Mouse (Mus musculus) hindbrain, embryonic 10.5 days (tissue): ENCODE results near the gene Scyl2. TPM values are rescaled to one million over a fixed set of nuclear protein-coding genes. Genes with fewer than 3 reads are reported as not detected.

ENCODE experiments used
- DNase-seq: peaks from one replicate; pipeline ENCODE4 v3.0.0-alpha.2; 2017; ENCODE audit warnings: low spot score
- H3K27ac ChIP-seq: fragments of 300-500 bp; sonication (generic); 2 replicates; pipeline ENCODE4 v1.5.1; 2016; ENCODE audit warnings: mild to moderate bottlenecking, moderate library complexity
- H3K27me3 ChIP-seq: fragments of 300-500 bp; sonication (generic); 2 replicates; pipeline ENCODE4 v1.6.1; 2016; ENCODE audit warnings: mild to moderate bottlenecking; ENCODE audit not compliant: poor library complexity, insufficient read depth, severe bottlenecking
- H3K36me3 ChIP-seq: fragments of 300-500 bp; sonication (generic); 2 replicates; pipeline ENCODE4 v1.6.1; 2016; ENCODE audit warnings: mild to moderate bottlenecking, moderate library complexity
- H3K4me1 ChIP-seq: fragments of 300-500 bp; sonication (generic); replicated peaks from 2 replicates; pipeline ENCODE4 v1.6.1; 2016; ENCODE audit warnings: mild to moderate bottlenecking
- H3K4me3 ChIP-seq: fragments of 300-500 bp; sonication (generic); 2 replicates; pipeline ENCODE4 v1.5.1; 2016; ENCODE audit warnings: mild to moderate bottlenecking, moderate library complexity
- H3K9me3 ChIP-seq: fragments of 300-500 bp; sonication (generic); 2 replicates; pipeline ENCODE4 v1.6.1; 2016; ENCODE audit warnings: mild to moderate bottlenecking, moderate library complexity
- WGBS: fragments of 180-500 bp; shearing (Covaris S2); methylation state at CpG from one replicate; pipeline ENCODE4 v1.1.7; 2016; 5-methylcytosine and 5-hydroxymethylcytosine counted together
- polyA plus RNA-seq: library from polyadenylated mRNA; unstranded; fragments of >200 nt; fragmentation: Nextera tagmentation; extraction: Ambion mirVana; gene quantifications from 2 replicates; pipeline ENCODE4 v1.2.1, GENCODE M21; 2016

Scyl2 gene
- polyA plus RNA-seq, 1 experiment from 2014 or later, result 8.3 TPM

DNA sequence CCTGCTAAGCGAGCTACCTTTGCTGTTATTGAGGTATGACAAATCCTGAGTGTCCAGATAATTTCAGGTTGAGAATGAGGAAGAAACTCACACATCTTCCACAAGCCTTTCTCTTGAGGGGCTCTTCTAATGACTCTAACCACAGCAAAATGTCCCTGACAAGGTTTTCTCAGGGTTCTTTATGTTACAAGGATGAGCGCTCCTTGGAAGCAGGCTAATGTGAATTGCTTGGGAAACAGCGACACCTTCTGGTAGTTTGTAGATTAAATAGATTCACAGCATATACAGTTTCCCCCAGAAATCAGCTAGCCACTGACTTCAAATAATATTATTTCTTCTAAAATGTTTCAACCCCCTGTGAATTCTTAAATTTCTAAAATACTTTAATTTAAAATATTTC lies 56.0 kb downstream of the Scyl2 start:
- no peaks in the 10 kb centered on the region for H3K36me3 ChIP-seq
- no peaks in the 10 kb centered on the region for H3K27me3 ChIP-seq
- no peak overlapping the region for H3K27ac ChIP-seq
- no peaks in the 10 kb centered on the region for H3K9me3 ChIP-seq
- no peak overlapping the region for H3K4me3 ChIP-seq
- no peaks in the 10 kb centered on the region for H3K4me1 ChIP-seq
- WGBS, result 32% methylated on average over 3 of the region's 3 CpGs
- DNase-seq, result peak; percentile 26

DNA sequence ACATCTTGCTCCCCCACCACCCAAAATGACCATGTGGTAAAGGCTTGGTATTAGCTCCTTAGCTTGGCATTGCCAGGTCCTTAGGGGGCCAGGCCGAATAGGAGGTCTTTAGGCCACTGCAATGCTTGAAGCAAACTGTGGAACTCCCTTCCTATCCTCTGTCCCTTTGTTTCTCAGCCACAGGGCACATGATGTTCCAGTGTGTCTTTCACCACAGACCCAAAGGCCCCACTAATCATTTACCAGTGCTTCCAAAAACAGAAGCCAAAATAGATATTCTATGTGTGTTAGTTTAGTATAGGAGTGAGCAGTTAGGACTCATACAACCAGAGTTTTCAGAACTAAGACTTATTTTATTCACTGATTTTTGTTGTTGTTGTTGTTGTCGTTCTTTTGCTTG lies 59.4 kb downstream of the Scyl2 start:
- Histone ChIP-seq H3K4me1 (no peaks in the 10 kb centered on the region), H3K27ac (no peak overlapping the region), H3K9me3 (no peaks in the 10 kb centered on the region), H3K4me3 (no peak overlapping the region), H3K27me3 (no peaks in the 10 kb centered on the region), H3K36me3 (no peaks in the 10 kb centered on the region)
- no peak for DNase-seq
- WGBS, result 81% methylated on average over 2 of the region's 2 CpGs

DNA sequence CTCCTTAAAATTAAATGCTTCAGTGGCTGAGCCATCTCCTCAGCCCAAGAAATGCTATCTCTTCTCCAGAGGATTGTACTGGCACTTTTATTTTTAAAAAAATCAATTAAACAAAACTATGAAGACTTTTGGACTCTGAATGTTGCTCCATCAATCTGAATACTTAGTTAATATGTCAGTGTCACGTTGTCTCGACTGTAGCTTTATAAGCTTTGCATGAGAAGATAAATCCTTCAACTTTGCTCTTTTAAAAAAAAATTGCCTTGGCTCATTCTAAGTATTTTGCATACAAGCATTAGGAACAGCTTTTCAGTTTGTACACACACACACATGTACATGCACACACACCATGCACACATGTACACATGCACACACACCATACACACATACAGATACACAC lies 61.9 kb downstream of the Scyl2 start:
- Histone ChIP-seq H3K4me1 (peaks cover 6% of the 10 kb centered on the region), H3K9me3 (no peaks in the 10 kb centered on the region), H3K27me3 (no peaks in the 10 kb centered on the region), H3K36me3 (no peaks in the 10 kb centered on the region), H3K4me3 (no peak overlapping the region), H3K27ac (no peak overlapping the region)
- no peak for DNase-seq
- 95% methylated on average over 2 of the region's 2 CpGs for WGBS

DNA sequence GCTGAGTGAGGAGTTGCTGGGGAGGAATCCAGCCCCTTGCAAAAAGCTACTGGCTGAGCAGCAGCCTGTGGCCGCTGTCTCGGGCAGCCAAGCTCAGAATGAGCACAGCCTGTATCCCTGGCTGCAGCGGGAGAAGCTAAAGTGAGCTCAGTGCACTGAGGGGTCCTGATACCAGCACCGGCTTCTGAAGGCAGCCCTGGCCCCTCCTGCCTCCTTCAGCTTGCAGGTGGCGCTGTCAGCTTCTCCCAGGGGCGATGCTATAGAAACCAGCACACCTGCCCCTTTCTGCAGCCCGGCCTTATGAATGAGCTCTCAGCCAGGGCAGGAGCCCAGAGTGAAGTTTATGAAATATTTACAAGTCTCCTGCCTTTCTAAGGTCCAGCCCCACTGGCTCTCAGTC lies 65.0 kb downstream of the Scyl2 start, which contains the start of gene Slc17a8:
Gene Slc17a8, minus strand, starts transcription at position 125 of the 400 bp plus-strand sequence.
- Histone ChIP-seq H3K27ac (no peak within 1 kb of the TSS), H3K4me3 (no peak within 1 kb of the TSS), H3K27me3 (no peaks in the 10 kb centered on the region), H3K4me1 (peaks cover 8% of the 10 kb centered on the region), H3K9me3 (no peaks in the 10 kb centered on the region), H3K36me3 (no peaks in the 10 kb centered on the region)
- DNase-seq, result no peak
- WGBS, result 26% methylated on average over 7 of the region's 7 CpGs

DNA sequence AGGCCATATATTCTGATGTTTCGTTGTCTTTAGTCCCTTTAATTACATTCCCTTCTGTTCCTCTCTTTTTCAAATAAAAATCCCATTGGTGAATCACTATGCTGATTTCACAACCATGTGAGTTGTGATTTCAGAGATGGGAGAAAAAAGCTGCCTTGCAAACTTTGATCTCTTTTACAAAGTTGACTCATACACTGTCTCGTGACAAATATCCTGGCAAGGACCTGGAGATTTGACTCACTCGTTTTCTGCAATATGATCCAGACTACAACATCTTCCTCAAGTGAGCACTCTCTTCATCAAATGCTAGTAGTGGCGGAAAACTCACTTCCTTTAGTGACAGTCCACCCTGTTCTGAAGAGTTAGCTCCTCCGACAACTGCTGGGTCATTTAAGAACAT lies 86.8 kb downstream of the Scyl2 start:
- WGBS, result 82% methylated on average over 5 of the region's 5 CpGs
- no peaks in the 10 kb centered on the region for H3K27me3 ChIP-seq
- H3K27ac ChIP-seq, result no peak overlapping the region
- no peaks in the 10 kb centered on the region for H3K36me3 ChIP-seq
- no peaks in the 10 kb centered on the region for H3K4me1 ChIP-seq
- no peak for DNase-seq
- H3K9me3 ChIP-seq, result no peaks in the 10 kb centered on the region
- no peak overlapping the region for H3K4me3 ChIP-seq

DNA sequence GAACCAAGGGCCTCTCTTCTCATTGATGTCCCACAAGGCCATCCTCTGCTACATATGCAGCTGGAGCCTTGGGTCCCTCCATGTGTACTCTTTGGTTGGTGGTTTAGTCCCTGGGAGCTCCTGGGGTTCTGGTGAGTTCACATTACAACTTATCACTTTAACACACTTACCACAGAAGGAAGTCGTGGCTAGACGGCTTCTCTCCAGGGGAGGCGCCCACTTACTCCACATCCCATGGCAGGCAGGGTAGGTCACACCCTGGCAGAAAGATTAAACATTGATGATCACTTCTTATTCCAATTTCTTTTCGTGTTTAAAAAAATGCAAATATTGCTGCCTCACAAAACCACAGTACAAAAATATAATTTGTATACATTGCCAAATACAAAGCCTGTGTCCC lies 88.8 kb downstream of the Scyl2 start:
- WGBS, result 82% methylated on average over 4 of the region's 4 CpGs
- H3K27me3 ChIP-seq, result no peaks in the 10 kb centered on the region
- DNase-seq, result no peak
- H3K4me3 ChIP-seq, result no peak overlapping the region
- no peaks in the 10 kb centered on the region for H3K9me3 ChIP-seq
- H3K27ac ChIP-seq, result no peak overlapping the region
- peaks cover 4% of the 10 kb centered on the region; the same call in 1 of the 2 replicates for H3K4me1 ChIP-seq
- no peaks in the 10 kb centered on the region for H3K36me3 ChIP-seq

DNA sequence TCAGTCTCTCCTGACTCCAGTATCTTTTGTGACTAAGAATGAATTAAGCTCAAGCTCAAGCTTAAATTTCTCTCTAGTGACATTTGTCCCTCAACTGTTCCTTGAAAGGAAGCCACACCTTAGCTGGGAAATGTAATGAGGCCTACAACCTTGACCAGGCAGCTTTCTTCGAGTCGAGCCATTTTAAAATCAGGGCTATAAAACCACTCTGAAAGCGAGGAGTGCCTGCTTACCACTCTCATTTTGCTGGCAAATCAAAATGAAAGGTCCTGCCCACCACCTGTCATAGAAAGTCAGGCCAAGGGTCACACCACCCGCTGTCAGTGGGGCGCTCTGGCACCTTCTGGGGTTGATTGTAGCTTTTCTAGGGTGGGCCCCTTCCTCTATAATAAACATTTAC lies 90.2 kb downstream of the Scyl2 start:
- no peaks in the 10 kb centered on the region for H3K9me3 ChIP-seq
- 90% methylated on average over 5 of the region's 5 CpGs for WGBS
- no peak overlapping the region for H3K27ac ChIP-seq
- DNase-seq, result no peak
- H3K36me3 ChIP-seq, result no peaks in the 10 kb centered on the region
- H3K27me3 ChIP-seq, result no peaks in the 10 kb centered on the region
- H3K4me1 ChIP-seq, result peaks cover 4% of the 10 kb centered on the region; the same call in 1 of the 2 replicates
- H3K4me3 ChIP-seq, result no peak overlapping the region

DNA sequence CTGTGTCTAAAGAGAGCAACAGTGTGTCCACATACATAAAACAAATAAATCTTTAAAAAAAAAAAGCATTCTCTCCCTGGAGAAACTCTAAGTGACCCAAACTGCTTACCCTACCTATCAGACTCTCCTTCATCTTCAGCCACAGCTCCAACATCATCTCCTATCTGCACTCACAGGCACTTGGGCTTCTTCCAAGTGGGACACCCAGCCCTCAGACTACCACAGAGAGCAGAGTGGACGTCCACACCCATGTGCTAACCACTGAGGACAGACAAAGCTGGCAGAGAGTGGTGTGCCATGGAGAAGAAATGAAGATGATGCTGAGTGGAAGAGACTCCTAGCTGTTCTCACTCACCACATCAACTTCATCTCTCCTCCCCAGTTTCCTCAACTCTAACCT lies 90.6 kb downstream of the Scyl2 start:
- Histone ChIP-seq H3K27ac (no peak overlapping the region), H3K27me3 (no peaks in the 10 kb centered on the region), H3K36me3 (no peaks in the 10 kb centered on the region), H3K4me1 (peaks cover 4% of the 10 kb centered on the region; the same call in 1 of the 2 replicates), H3K9me3 (no peaks in the 10 kb centered on the region), H3K4me3 (no peak overlapping the region)
- no peak for DNase-seq
- 74% methylated on average over 1 of the region's 1 CpGs for WGBS

DNA sequence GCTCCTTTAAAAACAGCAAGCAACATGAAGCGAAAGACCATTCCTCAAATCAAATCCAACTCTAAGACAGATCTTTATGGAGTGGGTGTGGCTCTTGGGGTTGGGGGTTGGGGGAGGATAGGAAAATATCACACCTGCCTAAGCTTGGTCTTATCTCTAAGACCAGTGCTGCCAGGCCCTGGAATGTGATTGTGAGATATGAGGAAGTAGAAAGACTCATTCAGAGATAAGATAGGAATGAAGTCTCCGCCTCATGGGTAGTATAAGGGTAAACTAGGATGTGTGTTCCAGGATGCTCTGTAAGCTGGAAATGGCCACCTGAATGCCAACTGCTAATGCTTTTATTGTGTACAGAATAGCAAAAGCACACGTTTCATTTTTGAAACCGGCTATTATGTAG lies 91.8 kb downstream of the Scyl2 start:
- no peak for DNase-seq
- WGBS, result 89% methylated on average over 4 of the region's 4 CpGs

DNA sequence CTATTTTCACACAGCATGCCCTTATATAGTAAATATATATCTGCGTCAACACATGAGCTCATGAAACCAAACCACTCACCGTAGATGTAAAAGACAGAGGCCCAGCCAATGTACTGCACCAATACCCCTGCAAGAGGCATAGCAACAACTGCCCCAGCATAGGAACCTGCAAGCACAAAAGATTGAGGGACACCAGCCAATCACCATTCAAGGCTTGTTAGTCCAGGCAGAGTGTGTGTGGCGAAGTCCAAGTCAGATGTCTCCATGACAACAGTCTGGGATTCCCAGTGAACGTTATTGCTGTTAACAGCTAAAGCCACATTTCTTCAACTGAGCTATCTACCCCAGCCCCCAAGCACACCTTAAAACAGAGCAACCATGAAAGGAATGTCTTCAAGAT lies 93.3 kb downstream of the Scyl2 start:
- H3K4me1 ChIP-seq, result peaks cover 4% of the 10 kb centered on the region; the same call in 1 of the 2 replicates
- H3K9me3 ChIP-seq, result no peaks in the 10 kb centered on the region
- H3K36me3 ChIP-seq, result no peaks in the 10 kb centered on the region
- H3K4me3 ChIP-seq, result no peak overlapping the region
- DNase-seq, result peak; percentile 9
- no peak overlapping the region; the same call in 1 of the 2 replicates for H3K27ac ChIP-seq
- whole genome bisulfite sequencing, result 44% methylated on average over 4 of the region's 4 CpGs
- no peaks in the 10 kb centered on the region for H3K27me3 ChIP-seq

More for the DNA sequence above, 91.8 kb downstream of the Scyl2 start:
- Histone ChIP-seq H3K9me3 (no peaks in the 10 kb centered on the region), H3K4me1 (peaks cover 4% of the 10 kb centered on the region; the same call in 1 of the 2 replicates), H3K4me3 (no peak overlapping the region), H3K36me3 (no peaks in the 10 kb centered on the region), H3K27me3 (no peaks in the 10 kb centered on the region), H3K27ac (no peak overlapping the region)

DNA sequence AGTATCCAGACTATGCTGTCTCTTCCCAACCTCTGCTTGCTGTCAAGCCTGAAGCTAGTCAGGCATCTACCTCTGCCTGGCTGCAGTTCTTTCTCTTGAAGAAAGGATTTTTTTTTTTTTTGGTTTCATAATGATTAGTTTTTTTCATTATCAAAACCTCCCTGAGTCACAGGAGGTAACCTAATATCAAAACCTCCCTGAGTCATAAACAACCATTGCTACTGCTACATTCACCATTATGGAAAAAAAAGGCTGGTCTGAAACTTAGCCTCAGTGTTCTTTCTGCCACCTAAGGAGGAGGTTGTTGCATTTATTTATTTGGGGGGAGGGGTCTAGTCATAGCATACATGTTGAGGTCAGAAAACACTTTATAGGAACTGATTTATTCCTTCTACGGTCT lies 96.2 kb downstream of the Scyl2 start:
- Histone ChIP-seq H3K4me1 (peaks cover 4% of the 10 kb centered on the region; the same call in 1 of the 2 replicates), H3K27ac (no peak overlapping the region), H3K4me3 (no peak overlapping the region), H3K36me3 (no peaks in the 10 kb centered on the region), H3K27me3 (no peaks in the 10 kb centered on the region), H3K9me3 (no peaks in the 10 kb centered on the region)
- 97% methylated on average over 1 of the region's 1 CpGs for WGBS
- no peak for DNase-seq

Other genes starting within 250 kb of the Scyl2 start
- gene Gas2l3, start 242.3 kb downstream of the Scyl2 start, polyA plus RNA-seq, result 9.7 and 15.7 TPM in 2 replicates
- not detected in 2 replicates for gene Nr1h4, start 152.7 kb downstream of the Scyl2 start, polyA plus RNA-seq
- 0.10 and 0.58 TPM in 2 replicates for gene Slc17a8, start 65.0 kb downstream of the Scyl2 start, polyA plus RNA-seq
- 36.3 and 37.2 TPM in 2 replicates for gene Actr6, start 46.0 kb upstream of the Scyl2 start, polyA plus RNA-seq
- gene Uhrf1bp1l, start 58.7 kb upstream of the Scyl2 start, polyA plus RNA-seq, result 27.6 and 28.4 TPM in 2 replicates
- gene Anks1b, start 187.2 kb upstream of the Scyl2 start, polyA plus RNA-seq, result 1.6 and 4.1 TPM in 2 replicates